Mouse (Mus musculus) liver, embryonic 11.5 days (tissue): ENCODE results near the gene Sh3bgrl2. TPM values are rescaled to one million over a fixed set of nuclear protein-coding genes. Genes with fewer than 3 reads are reported as not detected.

Source experiments
- ATAC-seq: fragments of 200-750 bp; cut with Nextera tagmentation; replicated peaks from 2 replicates; pipeline ENCODE4 v1.8.0; 2017; ENCODE audit warnings: moderate number of reproducible peaks, mild to moderate bottlenecking, moderate TSS enrichment, moderate library complexity; ENCODE audit not compliant: low FRiP score
- DNase-seq: peaks from one replicate; pipeline ENCODE4 v3.0.0-alpha.2; 2017; ENCODE audit warnings: low spot score
- H3K27ac ChIP-seq: fragments of 300-500 bp; sonication (generic); 2 replicates; pipeline ENCODE4 v1.5.1; 2014; ENCODE audit warnings: mild to moderate bottlenecking, low read depth, low read length, control low read depth
- H3K27me3 ChIP-seq: fragments of 300-500 bp; sonication (generic); replicated peaks from 2 replicates; pipeline ENCODE4 v1.6.1; 2014; ENCODE audit warnings: low read length, mixed read lengths; ENCODE audit not compliant: control insufficient read depth, insufficient read depth
- H3K36me3 ChIP-seq: fragments of 300-500 bp; sonication (generic); 2 replicates; pipeline ENCODE4 v1.6.1; 2014; ENCODE audit warnings: mild to moderate bottlenecking, low read length, moderate library complexity, mixed read lengths; ENCODE audit not compliant: control insufficient read depth, insufficient read depth
- H3K4me1 ChIP-seq: fragments of 300-500 bp; sonication (generic); replicated peaks from 2 replicates; pipeline ENCODE4 v1.6.1; 2014; ENCODE audit warnings: low read length, mixed read lengths; ENCODE audit not compliant: control insufficient read depth, insufficient read depth
- H3K4me2 ChIP-seq: fragments of 300-500 bp; sonication (generic); 2 replicates; pipeline ENCODE4 v1.6.1; 2014; ENCODE audit warnings: mild to moderate bottlenecking, control low read depth, moderate library complexity
- H3K4me3 ChIP-seq: fragments of 300-500 bp; sonication (generic); 2 replicates; pipeline ENCODE4 v1.5.1; 2014; ENCODE audit warnings: low read depth, low read length, control low read depth
- H3K9ac ChIP-seq: fragments of 300-500 bp; sonication (generic); 2 replicates; pipeline ENCODE4 v1.6.1; 2014; ENCODE audit warnings: low read depth, low read length, control low read depth
- H3K9me3 ChIP-seq: fragments of 300-500 bp; sonication (generic); 2 replicates; pipeline ENCODE4 v1.6.1; 2016; ENCODE audit warnings: low read length, inconsistent platforms, mixed read lengths; ENCODE audit not compliant: control insufficient read depth
- WGBS: fragments of 180-500 bp; shearing (Covaris S2); extraction: QIAGEN DNeasy Blood & Tissue Kit; methylation state at CpG from one replicate; pipeline ENCODE4 v1.1.7; 2014; 5-methylcytosine and 5-hydroxymethylcytosine counted together
- polyA plus RNA-seq: library from polyadenylated mRNA; unstranded; fragments of >200 nt; fragmentation: Nextera tagmentation; extraction: Ambion mirVana; gene quantifications from 2 replicates; pipeline ENCODE4 v1.2.1, GENCODE M21; 2014

Sh3bgrl2 gene
- polyA plus RNA-seq, 1 experiment from 2014 or later = 17.2 TPM

- Histone ChIP-seq H3K36me3 (no peaks in the 10 kb centered on the region), H3K4me1 (peaks cover 11% of the 10 kb centered on the region), H3K27ac (no peak overlapping the region), H3K4me2 (no peak overlapping the region), H3K9ac (no peak overlapping the region), H3K27me3 (no peaks in the 10 kb centered on the region), H3K4me3 (no peak overlapping the region), H3K9me3 (no peaks in the 10 kb centered on the region)
- no peak for DNase-seq
- 89% methylated on average over 5 of the region's 5 CpGs for WGBS
- no peak for ATAC-seq
Measured at GRCm38 (mm10) chr9:83568125-83568524, 20.0 kb downstream of the Sh3bgrl2 start.

GRCm38 (mm10) chr9:83568937-83569336 lies 20.8 kb downstream of the Sh3bgrl2 start:
- Histone ChIP-seq H3K27ac (no peak overlapping the region), H3K9me3 (no peaks in the 10 kb centered on the region), H3K4me3 (no peak overlapping the region), H3K9ac (no peak overlapping the region), H3K27me3 (no peaks in the 10 kb centered on the region), H3K4me1 (peaks cover 11% of the 10 kb centered on the region), H3K4me2 (no peak overlapping the region), H3K36me3 (no peaks in the 10 kb centered on the region)
- no peak for ATAC-seq
- WGBS = 77% methylated on average over 3 of the region's 3 CpGs
- DNase-seq = no peak

GRCm38 (mm10) chr9:83569898-83570297 lies 21.8 kb downstream of the Sh3bgrl2 start:
- Histone ChIP-seq H3K9ac (no peak overlapping the region), H3K4me2 (no peak overlapping the region), H3K9me3 (no peaks in the 10 kb centered on the region), H3K27ac (no peak overlapping the region), H3K36me3 (no peaks in the 10 kb centered on the region), H3K4me1 (peaks cover 11% of the 10 kb centered on the region), H3K4me3 (no peak overlapping the region), H3K27me3 (no peaks in the 10 kb centered on the region)
- no peak for DNase-seq
- no peak for ATAC-seq
- 56% methylated on average over 7 of the region's 7 CpGs for WGBS

GRCm38 (mm10) chr9:83571315-83571714 lies 23.2 kb downstream of the Sh3bgrl2 start:
- no peak; the same call in 1 of the 2 replicates for ATAC-seq
- H3K4me1 ChIP-seq = peaks cover 6% of the 10 kb centered on the region; the same call in 1 of the 2 replicates

GRCm38 (mm10) chr9:83572326-83572725 lies 24.2 kb downstream of the Sh3bgrl2 start:
- no peak for ATAC-seq
- Histone ChIP-seq H3K27ac (no peak overlapping the region), H3K9ac (no peak overlapping the region), H3K4me2 (no peak overlapping the region), H3K9me3 (no peaks in the 10 kb centered on the region), H3K36me3 (no peaks in the 10 kb centered on the region), H3K4me3 (no peak overlapping the region), H3K27me3 (no peaks in the 10 kb centered on the region), H3K4me1 (peaks cover 3% of the 10 kb centered on the region; the same call in 1 of the 2 replicates)
- DNase-seq = no peak
- WGBS = 63% methylated on average over 2 of the region's 2 CpGs

More at GRCm38 (mm10) chr9:83571315-83571714, 23.2 kb downstream of the Sh3bgrl2 start:
- WGBS = 77% methylated on average over 3 of the region's 3 CpGs
- no peak overlapping the region for H3K27ac ChIP-seq
- no peak overlapping the region for H3K4me3 ChIP-seq
- H3K36me3 ChIP-seq = no peaks in the 10 kb centered on the region
- H3K4me2 ChIP-seq = no peak overlapping the region
- no peak overlapping the region for H3K9ac ChIP-seq
- no peaks in the 10 kb centered on the region for H3K9me3 ChIP-seq
- no peaks in the 10 kb centered on the region for H3K27me3 ChIP-seq
- no peak for DNase-seq

GRCm38 (mm10) chr9:83572870-83573269 lies 24.7 kb downstream of the Sh3bgrl2 start:
- Histone ChIP-seq H3K27me3 (no peaks in the 10 kb centered on the region), H3K27ac (no peak overlapping the region), H3K9me3 (no peaks in the 10 kb centered on the region), H3K4me3 (no peak overlapping the region), H3K4me1 (peaks cover 3% of the 10 kb centered on the region; the same call in 1 of the 2 replicates), H3K36me3 (no peaks in the 10 kb centered on the region), H3K9ac (no peak overlapping the region), H3K4me2 (no peak overlapping the region)
- no peak for DNase-seq
- no peak for ATAC-seq
- 44% methylated on average over 2 of the region's 2 CpGs for WGBS

- H3K9me3 ChIP-seq = no peaks in the 10 kb centered on the region
- no peaks in the 10 kb centered on the region for H3K36me3 ChIP-seq
- H3K27ac ChIP-seq = no peak overlapping the region
- H3K27me3 ChIP-seq = no peaks in the 10 kb centered on the region
- DNase-seq = no peak
- no peak overlapping the region for H3K4me2 ChIP-seq
- no peak for ATAC-seq
- H3K4me3 ChIP-seq = no peak overlapping the region
- WGBS = 31% methylated on average over 2 of the region's 2 CpGs
- peaks cover 3% of the 10 kb centered on the region; the same call in 1 of the 2 replicates for H3K4me1 ChIP-seq
- no peak overlapping the region for H3K9ac ChIP-seq
Measured at GRCm38 (mm10) chr9:83573588-83573987, 25.5 kb downstream of the Sh3bgrl2 start.

GRCm38 (mm10) chr9:83575403-83575802 lies 27.3 kb downstream of the Sh3bgrl2 start:
- H3K27ac ChIP-seq = no peak overlapping the region
- WGBS = 72% methylated on average over 4 of the region's 4 CpGs

GRCm38 (mm10) chr9:83576018-83576688 lies 28.0 kb downstream of the Sh3bgrl2 start:
- H3K9me3 ChIP-seq = no peaks in the 10 kb centered on the region
- H3K4me1 ChIP-seq = peaks cover 3% of the 10 kb centered on the region; the same call in 1 of the 2 replicates
- no peak overlapping the region for H3K4me2 ChIP-seq
- H3K4me3 ChIP-seq = no peak overlapping the region
- no peaks in the 10 kb centered on the region for H3K36me3 ChIP-seq
- no peaks in the 10 kb centered on the region for H3K27me3 ChIP-seq
- no peak for ATAC-seq
- DNase-seq = no peak
- WGBS = 55% methylated on average over 7 of the region's 7 CpGs
- no peak overlapping the region for H3K9ac ChIP-seq
- H3K27ac ChIP-seq = no peak overlapping the region

More at GRCm38 (mm10) chr9:83575403-83575802, 27.3 kb downstream of the Sh3bgrl2 start:
- H3K36me3 ChIP-seq = no peaks in the 10 kb centered on the region
- H3K4me1 ChIP-seq = peaks cover 3% of the 10 kb centered on the region; the same call in 1 of the 2 replicates
- no peak for ATAC-seq
- no peaks in the 10 kb centered on the region for H3K9me3 ChIP-seq
- H3K4me3 ChIP-seq = no peak overlapping the region
- no peak overlapping the region for H3K9ac ChIP-seq
- H3K4me2 ChIP-seq = no peak overlapping the region
- no peaks in the 10 kb centered on the region for H3K27me3 ChIP-seq
- DNase-seq = no peak
